ENCODE assay signal across 13 mouse cellular contexts in genomic region chr6:92467343-92467742, GRCm38 (mm10).
DNase-seq lines count a peak whose midpoint lies in the region; ATAC-seq and TF ChIP-seq lines count a peak whose summit lies in the region.
"Had no signal": no experiment of that assay in that cellular context is flagged by ENCODE, and none has a peak within 500 bp of the region (broad histone marks: within the 10 kb centered on the region; RNA-seq: fewer than 3 reads in every experiment).

No protein-coding gene starts in this region.

- no peak overlapping the region for H3K9ac ChIP-seq in hindbrain, embryonic 12.5 days
- no peak overlapping the region for H3K9ac ChIP-seq in neural tube, embryonic 15.5 days (replicated peaks)
- H3K9ac ChIP-seq: liver, embryonic 15.5 days had no signal

- TF ChIP-seq POLR2A in cerebellum, adult 2 months (IDR thresholded peaks at IDR 0.05; ENCODE audit: borderline replicate concordance, insufficient read depth, low read length), result no peak

- H3K27ac ChIP-seq in hindbrain, embryonic 12.5 days, result peak overlapping the region; percentile 40; the same call in 1 of the 2 replicates
- peak overlapping the region; percentile 68 for H3K27ac ChIP-seq in neural tube, embryonic 15.5 days (replicated peaks)
- no peak overlapping the region for H3K27ac ChIP-seq in cerebellum, adult 2 months (ENCODE audit: insufficient read depth, low read length)
- H3K27ac ChIP-seq: liver, embryonic 15.5 days had no signal

- ATAC-seq in hindbrain, embryonic 12.5 days (ENCODE audit: low FRiP score), result peak; percentile 80
- ATAC-seq in neural tube, embryonic 15.5 days (ENCODE audit: low FRiP score), result peak; percentile 79

- H3K36me3 ChIP-seq in hindbrain, embryonic 12.5 days, result no peaks in the 10 kb centered on the region
- H3K36me3 ChIP-seq in neural tube, embryonic 15.5 days, result no peaks in the 10 kb centered on the region
- H3K36me3 ChIP-seq: G1E; liver, embryonic 15.5 days had no signal

- DNase-seq in left cerebral cortex, adult 11 months (ENCODE audit: low spot score), result peak; percentile 47
- no peak for DNase-seq in left cerebral cortex, postnatal 36 days (ENCODE audit: low spot score in 2 of 2)
- peak; percentile 69 to 81 for DNase-seq in layer of hippocampus, adult 8-10 months (ENCODE audit: low spot score in 2 of 2)
- DNase-seq in urinary bladder, postnatal 4 days (ENCODE audit: low spot score in 2 of 2), result no peak
- DNase-seq in cerebellum, adult 2 months, result no peak
- DNase-seq: cerebellum, adult 9-11 months; heart, postnatal 36 days; kidney, postnatal 4 days; spleen, adult 18-20 months had no signal

- no peaks in the 10 kb centered on the region for H3K27me3 ChIP-seq in hindbrain, embryonic 12.5 days
- H3K27me3 ChIP-seq in neural tube, embryonic 15.5 days (replicated peaks), result no peaks in the 10 kb centered on the region
- no peaks in the 10 kb centered on the region for H3K27me3 ChIP-seq in cerebellum, adult 2 months (ENCODE audit: control insufficient read depth, insufficient read depth, low read length)
- H3K27me3 ChIP-seq: liver, embryonic 15.5 days had no signal

- no peak overlapping the region for H3K4me2 ChIP-seq in hindbrain, embryonic 12.5 days (replicated peaks)
- no peak overlapping the region for H3K4me2 ChIP-seq in neural tube, embryonic 15.5 days
- H3K4me2 ChIP-seq: liver, embryonic 15.5 days had no signal

- TF ChIP-seq CTCF in cerebellum, adult 2 months (IDR thresholded peaks at IDR 0.05; ENCODE audit: borderline replicate concordance, insufficient read depth, low read depth, low read length), result no peak

- H3K9me3 ChIP-seq in hindbrain, embryonic 12.5 days (replicated peaks), result no peaks in the 10 kb centered on the region
- no peaks in the 10 kb centered on the region for H3K9me3 ChIP-seq in neural tube, embryonic 15.5 days (replicated peaks)
- H3K9me3 ChIP-seq: G1E; liver, embryonic 15.5 days had no signal

- WGBS in hindbrain, embryonic 12.5 days, result 29% methylated on average over 2 of the region's 2 CpGs
- WGBS in neural tube, embryonic 15.5 days, result 16% methylated on average over 2 of the region's 2 CpGs
- 54% methylated on average over 2 of the region's 2 CpGs for WGBS in cerebellum, adult 2 months

- intact Hi-C loops in left cerebral cortex, postnatal 36 days (cut with DNase I), result no loop called here

- H3K4me1 ChIP-seq in hindbrain, embryonic 12.5 days, result peaks cover 26% of the 10 kb centered on the region
- peaks cover 62% of the 10 kb centered on the region for H3K4me1 ChIP-seq in neural tube, embryonic 15.5 days
- peaks cover 11% of the 10 kb centered on the region for H3K4me1 ChIP-seq in cerebellum, adult 2 months (ENCODE audit: control insufficient read depth, insufficient read depth, low read length)

- no peak overlapping the region for H3K4me3 ChIP-seq in hindbrain, embryonic 12.5 days
- H3K4me3 ChIP-seq in neural tube, embryonic 15.5 days (replicated peaks), result no peak overlapping the region
- H3K4me3 ChIP-seq in cerebellum, adult 2 months (replicated peaks; ENCODE audit: insufficient read depth, low read depth, low read length), result no peak overlapping the region
- H3K4me3 ChIP-seq: liver, embryonic 15.5 days had no signal

Comparison
In these comparisons a context has a peak if more than half of its experiments do, and no peak if none do; other contexts are left out.
1. DNase-seq: peak in left cerebral cortex, adult 11 months (single experiment) and layer of hippocampus, adult 8-10 months (2 of 2); none in left cerebral cortex, postnatal 36 days (0 of 2), urinary bladder, postnatal 4 days (0 of 2) and cerebellum, adult 2 months (0 of 2).